Mouse (Mus musculus) forebrain, embryonic 14.5 days (tissue): ENCODE data around the gene Dpep3. TPM values are rescaled to one million over a fixed set of nuclear protein-coding genes. Genes with fewer than 3 reads are reported as not detected.

ENCODE experiments used
- ATAC-seq: fragments of 200-750 bp; cut with Nextera tagmentation; 2 replicates; pipeline ENCODE4 v1.8.0; 2017; ENCODE audit warnings: mild to moderate bottlenecking, moderate library complexity
- DNase-seq: peaks from one replicate; pipeline ENCODE4 v3.0.0-alpha.2; 2015; ENCODE audit warnings: low spot score
- H3K27ac ChIP-seq: fragments of 300-500 bp; sonication (generic); 2 replicates; pipeline ENCODE4 v1.5.1; 2014; ENCODE audit warnings: low read depth, mild to moderate bottlenecking, control low read depth, low read length, moderate library complexity
- H3K27me3 ChIP-seq: fragments of 300-500 bp; sonication (generic); replicated peaks from 2 replicates; pipeline ENCODE4 v1.6.1; 2014; ENCODE audit warnings: low read length, control low read depth, mixed read lengths; ENCODE audit not compliant: control insufficient read depth, insufficient read depth
- H3K36me3 ChIP-seq: fragments of 300-500 bp; sonication (generic); 2 replicates; pipeline ENCODE4 v1.6.1; 2014; ENCODE audit warnings: low read length, control low read depth; ENCODE audit not compliant: control insufficient read depth, insufficient read depth
- H3K4me1 ChIP-seq: fragments of 300-500 bp; sonication (generic); 2 replicates; pipeline ENCODE4 v1.6.1; 2014; ENCODE audit warnings: antibody characterized with exemption, low read length, control low read depth; ENCODE audit not compliant: control insufficient read depth, insufficient read depth
- H3K4me2 ChIP-seq: fragments of 300-500 bp; sonication (generic); 2 replicates; pipeline ENCODE4 v1.6.1; 2014; ENCODE audit warnings: mild to moderate bottlenecking, control low read depth, low read length
- H3K4me3 ChIP-seq: fragments of 300-500 bp; sonication (generic); 2 replicates; pipeline ENCODE4 v1.5.1; 2014; ENCODE audit warnings: low read depth, low read length, control low read depth
- H3K9ac ChIP-seq: fragments of 300-500 bp; sonication (generic); 2 replicates; pipeline ENCODE4 v1.6.1; 2014; ENCODE audit warnings: mild to moderate bottlenecking, low read length, control low read depth, moderate library complexity
- H3K9me3 ChIP-seq: fragments of 300-500 bp; sonication (generic); replicated peaks from 2 replicates; pipeline ENCODE4 v1.6.1; 2016; ENCODE audit warnings: low read length, control low read depth, mixed read lengths; ENCODE audit not compliant: control insufficient read depth
- WGBS: fragments of 180-500 bp; shearing (Covaris S2); extraction: QIAGEN DNeasy Blood & Tissue Kit; methylation state at CpG from one replicate; pipeline ENCODE4 v1.1.7; 2014; 5-methylcytosine and 5-hydroxymethylcytosine counted together
- polyA plus RNA-seq: library from polyadenylated mRNA; unstranded; fragments of >200 nt; fragmentation: Nextera tagmentation; extraction: Ambion mirVana; gene quantifications from 2 replicates; pipeline ENCODE4 v1.2.1, GENCODE M21; 2014

The Dpep3 gene
- polyA plus RNA-seq, 1 experiment from 2014 or later: not detected

DNA sequence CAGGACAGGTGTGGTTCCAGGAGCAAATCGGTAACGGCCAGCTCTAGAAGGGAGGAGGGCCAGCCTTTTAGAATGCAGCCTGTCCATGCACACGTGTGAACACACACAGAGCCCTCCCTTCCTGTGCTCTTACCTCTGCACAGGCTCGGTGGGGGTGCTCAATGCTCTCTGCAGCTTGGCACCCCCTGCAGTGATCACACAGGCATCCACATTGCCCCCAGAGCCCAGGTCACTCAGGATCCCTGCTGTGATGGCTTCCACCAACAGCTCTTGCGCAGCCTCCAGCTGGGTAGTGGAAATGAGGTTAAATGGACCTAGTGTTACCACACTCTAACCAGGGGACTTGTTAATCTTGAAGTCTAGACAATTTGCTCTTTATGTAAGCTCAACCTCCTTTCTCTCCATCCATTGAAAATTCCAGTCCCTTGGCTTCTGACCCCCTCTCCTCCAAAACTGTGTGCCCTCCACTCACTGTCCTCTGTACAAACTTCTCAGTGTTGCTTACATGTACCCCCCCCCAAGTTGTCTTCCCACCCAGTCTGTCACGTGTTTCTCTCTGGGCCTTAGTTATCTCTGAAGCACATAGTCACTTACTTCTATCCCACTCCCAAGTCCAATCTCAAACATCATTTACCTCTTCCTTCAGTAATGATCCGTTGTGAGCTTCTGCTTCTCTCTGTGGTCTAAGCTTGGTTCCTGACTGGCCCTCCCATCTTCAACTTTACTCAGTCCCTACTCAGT lies 43.2 kb downstream of the Dpep3 start:
- Histone ChIP-seq H3K4me3 (peak overlapping the region; percentile 55), H3K4me2 (peak overlapping the region; percentile 75), H3K4me1 (peaks cover 5% of the 10 kb centered on the region), H3K27me3 (no peaks in the 10 kb centered on the region), H3K9ac (peak overlapping the region; percentile 77), H3K27ac (no peak overlapping the region), H3K9me3 (no peaks in the 10 kb centered on the region), H3K36me3 (peaks cover 8% of the 10 kb centered on the region; the same call in 1 of the 2 replicates)
- 29% methylated on average over 7 of the region's 7 CpGs for WGBS
- DNase-seq: no peak
- ATAC-seq: no peak

GRCm38 (mm10) chr8:105935105-105935504 lies 44.1 kb downstream of the Dpep3 start:
- Histone ChIP-seq H3K27me3 (no peaks in the 10 kb centered on the region), H3K9ac (no peak overlapping the region), H3K27ac (no peak overlapping the region), H3K9me3 (no peaks in the 10 kb centered on the region), H3K4me1 (peaks cover 5% of the 10 kb centered on the region), H3K4me2 (no peak overlapping the region), H3K4me3 (no peak overlapping the region), H3K36me3 (peaks cover 11% of the 10 kb centered on the region; the same call in 1 of the 2 replicates)
- no peak for DNase-seq
- 86% methylated on average over 6 of the region's 6 CpGs for WGBS
- ATAC-seq: no peak

DNA sequence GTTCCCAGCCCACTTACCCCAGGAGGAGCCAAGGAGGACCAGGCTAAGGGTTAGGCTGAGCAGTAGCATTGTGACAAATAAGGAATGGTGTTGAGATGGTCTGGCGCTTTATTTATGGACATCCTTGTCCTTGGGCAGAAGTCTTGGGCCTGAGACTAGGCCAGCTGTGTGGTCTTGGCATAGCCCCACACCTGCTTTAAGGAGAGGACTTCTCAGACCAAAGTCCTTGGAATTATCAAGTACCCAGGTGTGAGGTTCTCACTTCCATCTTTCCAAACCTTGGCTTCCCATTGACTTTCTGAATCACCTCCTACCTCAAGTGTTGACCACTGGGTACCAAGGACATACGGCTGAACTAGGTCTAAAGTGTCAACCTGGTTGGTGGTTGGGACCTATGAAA lies 45.5 kb downstream of the Dpep3 start, which contains the start of gene Ctrl:
TSS of gene Ctrl (minus strand) at position 101 of the 400 bp plus-strand sequence.
- 89% methylated on average over 2 of the region's 2 CpGs for WGBS
- Histone ChIP-seq H3K9ac (no peak within 1 kb of the TSS), H3K4me1 (peaks cover 5% of the 10 kb centered on the region)

DNA sequence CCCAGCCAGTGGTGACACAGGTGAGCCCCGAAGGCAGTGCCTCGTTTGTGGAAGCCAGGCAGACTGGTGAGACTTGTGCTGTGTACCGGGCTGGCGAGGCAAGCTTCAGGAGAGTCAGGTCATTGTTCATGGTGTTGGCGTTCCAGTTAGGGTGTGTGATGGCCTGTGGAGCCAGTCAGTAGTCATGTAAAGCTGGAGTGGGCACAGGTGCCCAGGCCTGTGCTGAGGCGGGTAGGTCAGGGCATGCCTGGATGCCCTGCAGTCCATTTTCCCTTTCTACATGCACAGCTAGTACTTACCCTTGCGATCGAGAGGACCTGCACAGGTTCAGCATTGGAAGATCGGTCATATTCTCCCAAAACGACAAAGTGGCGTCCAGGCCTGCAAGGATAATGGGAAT lies 46.7 kb downstream of the Dpep3 start:
- ATAC-seq (no peak), DNase-seq (no peak)
- no peak overlapping the region for H3K4me2 ChIP-seq
- no peaks in the 10 kb centered on the region for H3K9me3 ChIP-seq
- no peak overlapping the region for H3K9ac ChIP-seq
- peaks cover 5% of the 10 kb centered on the region for H3K4me1 ChIP-seq
- H3K4me3 ChIP-seq: no peak overlapping the region
- H3K36me3 ChIP-seq: peaks cover 19% of the 10 kb centered on the region; the same call in 1 of the 2 replicates
- H3K27me3 ChIP-seq: no peaks in the 10 kb centered on the region
- WGBS: 92% methylated on average over 11 of the region's 11 CpGs
- H3K27ac ChIP-seq: no peak overlapping the region

More for the DNA sequence above, 45.5 kb downstream of the Dpep3 start, which contains the start of gene Ctrl:
- Histone ChIP-seq H3K27me3 (no peaks in the 10 kb centered on the region), H3K27ac (no peak within 1 kb of the TSS), H3K4me3 (no peak within 1 kb of the TSS), H3K9me3 (no peaks in the 10 kb centered on the region), H3K36me3 (peaks cover 19% of the 10 kb centered on the region; the same call in 1 of the 2 replicates), H3K4me2 (no peak within 1 kb of the TSS)
- DNase-seq: no peak
- ATAC-seq: no peak

GRCm38 (mm10) chr8:105931271-105931670 lies 48.0 kb downstream of the Dpep3 start:
- ATAC-seq: no peak
- Histone ChIP-seq H3K9me3 (no peaks in the 10 kb centered on the region), H3K4me1 (peaks cover 2% of the 10 kb centered on the region), H3K4me3 (no peak overlapping the region), H3K27ac (no peak overlapping the region), H3K9ac (no peak overlapping the region), H3K4me2 (no peak overlapping the region), H3K27me3 (no peaks in the 10 kb centered on the region), H3K36me3 (peaks cover 19% of the 10 kb centered on the region; the same call in 1 of the 2 replicates)
- 93% methylated on average over 3 of the region's 3 CpGs for WGBS
- DNase-seq: no peak

GRCm38 (mm10) chr8:105930602-105931001 lies 48.6 kb downstream of the Dpep3 start:
- Histone ChIP-seq H3K9ac (peak overlapping the region; percentile 40), H3K4me3 (no peak overlapping the region), H3K27ac (peak overlapping the region; percentile 48; the same call in 1 of the 2 replicates), H3K4me2 (no peak overlapping the region), H3K36me3 (peaks cover 19% of the 10 kb centered on the region; the same call in 1 of the 2 replicates), H3K27me3 (no peaks in the 10 kb centered on the region), H3K4me1 (no peaks in the 10 kb centered on the region), H3K9me3 (no peaks in the 10 kb centered on the region)
- 15% methylated on average over 8 of the region's 8 CpGs for WGBS
- DNase-seq (peak; percentile 76), ATAC-seq (peak; percentile 75)

GRCm38 (mm10) chr8:105925123-105925522 lies 54.1 kb downstream of the Dpep3 start:
- no peak overlapping the region for H3K4me3 ChIP-seq
- H3K9ac ChIP-seq: no peak overlapping the region
- DNase-seq (no peak), ATAC-seq (no peak)
- H3K9me3 ChIP-seq: no peaks in the 10 kb centered on the region
- no peaks in the 10 kb centered on the region for H3K4me1 ChIP-seq
- WGBS: 48% methylated on average over 3 of the region's 3 CpGs
- H3K36me3 ChIP-seq: peaks cover 9% of the 10 kb centered on the region; the same call in 1 of the 2 replicates
- H3K27ac ChIP-seq: no peak overlapping the region
- H3K4me2 ChIP-seq: no peak overlapping the region
- no peaks in the 10 kb centered on the region for H3K27me3 ChIP-seq
